Mouse (Mus musculus) T-helper 17 cell (primary cell): ENCODE results near the gene Ppp1r3d.

ENCODE experiments used
- in situ Hi-C, 2 experiments: fragments of 300-600 bp; cut with MboI, MseI; formaldehyde crosslinking; loops; 1 replicate in 1 of 2; 2 replicates in 1 of 2; pipeline ENCODE4 v1.15.1; 2025; ENCODE audit warnings: high pct_unique_total_duplicates in 2 of 2

Ppp1r3d gene

DNA sequence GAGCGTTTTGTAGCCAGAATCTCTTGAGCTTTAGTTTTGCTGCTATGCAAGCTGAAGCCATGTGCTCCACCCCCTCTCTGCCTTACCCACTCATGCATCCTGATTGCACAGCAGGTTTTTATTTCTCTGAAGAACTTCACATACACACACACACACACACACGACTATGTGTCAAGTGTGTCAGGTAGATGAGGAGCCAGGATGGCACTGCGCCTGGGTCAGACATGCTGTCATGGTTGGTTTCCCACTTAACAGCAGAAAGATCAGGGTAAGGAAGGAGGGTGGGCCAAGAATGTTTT, 827 bp upstream of the Ppp1r3d start:
- in situ Hi-C loops: no loop called here

- in situ Hi-C loops: no loop called here
Measured at GRCm38 (mm10) chr2:178413481-178414260, 601 bp downstream of the Ppp1r3d start.

DNA sequence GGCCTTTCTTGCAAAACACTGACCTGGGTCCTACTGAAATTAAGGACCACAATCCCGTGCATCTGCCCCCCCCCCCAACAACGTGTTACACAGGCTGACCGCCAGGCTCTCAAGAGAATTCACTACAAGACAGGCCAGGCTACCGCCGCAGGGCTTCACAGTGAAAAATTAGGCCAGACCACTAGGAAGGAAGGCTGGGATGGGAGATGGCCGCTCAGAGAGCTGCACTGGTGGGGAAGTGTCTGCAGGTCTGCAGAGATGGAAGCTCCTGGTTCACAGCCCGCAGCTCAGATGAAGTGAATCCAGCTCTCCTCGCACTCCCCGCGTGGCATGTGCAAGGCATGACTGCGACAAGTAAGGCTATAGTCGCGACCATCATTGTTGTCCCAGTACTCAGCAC, 1.2 kb downstream of the Ppp1r3d start:
- in situ Hi-C loops: no loop called here

- in situ Hi-C loops: no loop called here
Measured at GRCm38 (mm10) chr2:178412598-178412997, 1.7 kb downstream of the Ppp1r3d start.

DNA sequence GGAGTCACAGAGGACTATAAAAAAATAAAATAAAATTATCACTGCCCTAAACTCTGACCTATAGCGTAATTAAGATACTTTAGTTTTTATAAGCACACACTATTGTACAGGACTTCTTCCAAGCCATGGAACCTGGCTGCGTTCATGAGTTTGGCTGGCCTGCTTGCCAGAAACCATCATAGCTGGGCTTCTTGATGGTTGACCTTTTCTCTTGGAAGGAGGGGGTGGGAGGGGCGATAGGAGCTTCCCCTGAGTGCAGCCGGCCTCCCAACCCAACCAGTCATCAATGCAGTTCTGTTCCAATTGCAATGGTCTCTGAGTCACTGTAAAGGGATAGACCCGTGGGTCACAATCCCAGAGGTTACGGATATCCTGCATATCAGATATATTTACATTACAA, 4.0 kb downstream of the Ppp1r3d start:
- in situ Hi-C loops: no loop called here

DNA sequence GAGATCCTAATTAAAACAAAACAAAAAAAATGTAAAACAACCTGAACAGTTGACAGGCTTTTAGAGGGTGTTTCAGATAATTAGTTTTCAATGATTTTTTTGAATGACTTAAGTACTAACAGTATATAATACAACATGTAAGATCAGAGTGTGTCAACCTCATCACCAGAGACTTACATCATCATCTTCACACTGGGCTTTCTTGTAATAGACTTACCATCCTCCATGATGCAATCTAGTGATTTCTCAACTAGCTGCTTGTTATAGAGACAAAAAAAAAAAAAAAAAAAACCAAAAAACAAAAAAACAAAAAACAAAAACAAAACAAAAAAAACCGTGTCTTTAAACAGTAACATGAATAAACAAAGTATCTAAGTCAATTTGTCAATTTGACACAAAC, 5.2 kb downstream of the Ppp1r3d start:
- in situ Hi-C loops: no loop called here

GRCm38 (mm10) chr2:178407053-178407815, 7.0 kb downstream of the Ppp1r3d start, which contains the start of gene Sycp2:
Sycp2 (minus strand) TSS chr2:178407685.
- in situ Hi-C loops: no loop called here
